Mouse (Mus musculus): ENCODE data around the gene Vgll4. TPM values are rescaled to one million over a fixed set of nuclear protein-coding genes. Genes with fewer than 3 reads are reported as not detected.
A peak's percentile ranks its signal among the peaks of the same experiment; 100 is the strongest.

Gene Vgll4
- polyA plus RNA-seq, 1 experiment from 2014 or later, result 35.6 TPM

DNA sequence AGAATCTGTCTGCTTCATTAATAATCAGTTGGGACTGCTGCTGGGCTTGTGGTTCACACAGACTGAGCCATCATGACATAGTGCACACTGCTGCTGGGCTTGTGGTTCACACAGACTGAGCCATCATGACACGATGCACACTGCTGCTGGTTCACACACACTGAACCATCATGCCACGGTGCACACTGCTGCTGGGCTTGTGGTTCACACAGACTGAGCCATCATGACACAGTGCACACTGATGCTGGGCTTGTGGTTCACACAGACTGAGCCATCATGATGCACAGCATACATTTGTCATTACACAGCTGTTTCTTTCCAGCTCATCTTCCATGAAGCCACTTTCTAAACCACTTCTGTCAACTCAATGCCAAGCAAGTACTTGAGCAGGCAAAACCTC lies 30.1 kb downstream of the Vgll4 start:
- Histone ChIP-seq H3K4me1 (ENCODE audit: control insufficient read depth, insufficient read depth, low read length) (no peaks in the 10 kb centered on the region), H3K27me3 (ENCODE audit: control insufficient read depth, insufficient read depth, low read length) (no peaks in the 10 kb centered on the region), H3K9ac (replicated peaks; ENCODE audit: low read depth, low read length) (no peak overlapping the region), H3K4me3 (ENCODE audit: low read depth, low read length) (no peak overlapping the region), H3K9me3 (ENCODE audit: control insufficient read depth, low read length) (no peaks in the 10 kb centered on the region), H3K36me3 (ENCODE audit: control insufficient read depth, insufficient read depth, low read length) (no peaks in the 10 kb centered on the region), H3K27ac (ENCODE audit: low read depth, low read length) (no peak overlapping the region), H3K4me2 (ENCODE audit: low read depth, low read length) (no peak overlapping the region)
- no peak for ATAC-seq (ENCODE audit: low read depth)
- 86% methylated on average over 2 of the region's 2 CpGs for WGBS

DNA sequence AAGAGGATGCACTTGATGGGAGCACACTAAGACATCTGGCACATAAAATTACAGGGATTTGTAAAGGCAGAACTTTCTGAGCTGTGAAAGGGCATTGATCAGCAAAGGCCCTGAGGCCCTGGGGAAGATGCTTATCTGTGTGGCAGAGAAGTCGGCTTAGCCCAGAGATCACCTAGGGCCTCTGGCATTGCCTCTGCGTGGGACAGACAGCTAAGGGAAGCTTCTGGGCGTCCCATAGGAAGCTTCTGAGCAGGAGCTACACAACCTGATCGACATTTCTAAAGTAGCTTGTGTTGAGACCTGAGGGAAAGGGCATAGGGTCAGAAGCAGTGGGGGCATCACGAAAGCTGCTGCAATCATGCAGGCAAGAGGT lies 32.9 kb downstream of the Vgll4 start:
- Histone ChIP-seq H3K36me3 (ENCODE audit: control insufficient read depth, insufficient read depth, low read length) (no peaks in the 10 kb centered on the region), H3K9ac (replicated peaks; ENCODE audit: low read depth, low read length) (no peak overlapping the region), H3K9me3 (ENCODE audit: control insufficient read depth, low read length) (no peaks in the 10 kb centered on the region), H3K4me2 (ENCODE audit: low read depth, low read length) (no peak overlapping the region), H3K27me3 (ENCODE audit: control insufficient read depth, insufficient read depth, low read length) (no peaks in the 10 kb centered on the region), H3K4me1 (ENCODE audit: control insufficient read depth, insufficient read depth, low read length) (no peaks in the 10 kb centered on the region), H3K27ac (ENCODE audit: low read depth, low read length) (no peak overlapping the region), H3K4me3 (ENCODE audit: low read depth, low read length) (no peak overlapping the region)
- 88% methylated on average over 5 of the region's 5 CpGs for WGBS
- no peak for ATAC-seq (ENCODE audit: low read depth)

DNA sequence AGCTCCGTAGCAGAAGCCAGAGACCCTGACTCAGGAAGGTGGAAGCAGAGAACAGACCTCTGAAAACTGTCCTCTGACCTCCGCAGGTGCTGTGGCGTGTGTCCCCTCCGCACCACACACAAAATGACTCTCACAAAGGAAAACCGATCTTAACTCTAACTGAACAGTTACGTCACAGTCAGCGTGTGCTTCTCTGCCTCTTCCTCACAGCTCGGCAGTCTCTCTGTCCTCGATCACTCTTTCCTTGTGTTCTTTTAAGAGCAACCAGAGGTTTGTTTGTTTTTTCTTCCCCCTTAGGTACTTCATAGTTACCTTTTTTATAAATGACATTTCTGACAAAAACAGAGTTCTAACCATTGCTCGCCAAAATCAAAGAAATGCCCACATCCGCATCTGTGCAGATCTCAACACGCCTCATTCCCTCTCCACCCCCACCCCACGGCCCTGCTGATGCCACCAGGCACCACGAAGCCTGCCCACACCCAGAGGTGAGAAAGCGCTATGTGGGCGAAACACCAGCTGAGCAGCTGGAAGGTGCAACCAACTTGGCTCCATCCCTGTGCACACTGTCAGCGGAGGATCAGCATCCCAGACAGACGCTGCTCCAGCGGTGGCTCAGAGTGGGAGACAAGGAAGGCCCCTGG lies 33.4 kb downstream of the Vgll4 start:
- H3K27me3 ChIP-seq (ENCODE audit: control insufficient read depth, insufficient read depth, low read length), result no peaks in the 10 kb centered on the region
- no peak overlapping the region for H3K27ac ChIP-seq (ENCODE audit: low read depth, low read length)
- no peak overlapping the region for H3K4me3 ChIP-seq (ENCODE audit: low read depth, low read length)
- ATAC-seq (ENCODE audit: low read depth), result no peak
- WGBS, result 79% methylated on average over 19 of the region's 19 CpGs
- H3K9ac ChIP-seq (replicated peaks; ENCODE audit: low read depth, low read length), result no peak overlapping the region
- H3K4me1 ChIP-seq (ENCODE audit: control insufficient read depth, insufficient read depth, low read length), result peaks cover 4% of the 10 kb centered on the region; the same call in 1 of the 2 replicates
- H3K9me3 ChIP-seq (ENCODE audit: control insufficient read depth, low read length), result no peaks in the 10 kb centered on the region
- no peaks in the 10 kb centered on the region for H3K36me3 ChIP-seq (ENCODE audit: control insufficient read depth, insufficient read depth, low read length)
- no peak overlapping the region for H3K4me2 ChIP-seq (ENCODE audit: low read depth, low read length)

DNA sequence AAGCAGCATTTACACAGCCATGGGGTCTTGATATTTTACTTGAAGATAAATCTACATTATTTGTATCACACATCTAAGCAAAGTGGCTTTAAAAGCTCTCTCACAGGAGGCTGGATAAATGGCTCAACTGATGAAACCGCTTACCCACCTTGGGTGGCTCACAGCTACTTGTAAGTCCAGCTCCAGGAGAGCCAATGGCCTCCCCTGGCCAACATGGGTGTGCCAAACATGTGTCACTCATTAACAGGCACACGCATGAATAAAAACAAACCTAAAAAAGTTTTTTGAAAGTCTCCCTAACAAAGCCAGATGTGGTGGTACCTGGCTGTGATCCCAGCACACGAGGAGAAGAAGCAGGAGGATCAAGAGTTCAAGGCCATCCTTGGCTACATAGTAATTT lies 34.4 kb downstream of the Vgll4 start:
- no peak overlapping the region for H3K4me3 ChIP-seq (ENCODE audit: low read depth, low read length)
- H3K4me2 ChIP-seq (ENCODE audit: low read depth, low read length), result no peak overlapping the region
- no peak for ATAC-seq (ENCODE audit: low read depth)
- 79% methylated on average over 3 of the region's 3 CpGs for WGBS
- H3K27me3 ChIP-seq (ENCODE audit: control insufficient read depth, insufficient read depth, low read length), result no peaks in the 10 kb centered on the region
- H3K36me3 ChIP-seq (ENCODE audit: control insufficient read depth, insufficient read depth, low read length), result no peaks in the 10 kb centered on the region
- no peaks in the 10 kb centered on the region for H3K9me3 ChIP-seq (ENCODE audit: control insufficient read depth, low read length)
- peaks cover 8% of the 10 kb centered on the region; the same call in 1 of the 2 replicates for H3K4me1 ChIP-seq (ENCODE audit: control insufficient read depth, insufficient read depth, low read length)
- no peak overlapping the region for H3K27ac ChIP-seq (ENCODE audit: low read depth, low read length)
- H3K9ac ChIP-seq (replicated peaks; ENCODE audit: low read depth, low read length), result no peak overlapping the region

DNA sequence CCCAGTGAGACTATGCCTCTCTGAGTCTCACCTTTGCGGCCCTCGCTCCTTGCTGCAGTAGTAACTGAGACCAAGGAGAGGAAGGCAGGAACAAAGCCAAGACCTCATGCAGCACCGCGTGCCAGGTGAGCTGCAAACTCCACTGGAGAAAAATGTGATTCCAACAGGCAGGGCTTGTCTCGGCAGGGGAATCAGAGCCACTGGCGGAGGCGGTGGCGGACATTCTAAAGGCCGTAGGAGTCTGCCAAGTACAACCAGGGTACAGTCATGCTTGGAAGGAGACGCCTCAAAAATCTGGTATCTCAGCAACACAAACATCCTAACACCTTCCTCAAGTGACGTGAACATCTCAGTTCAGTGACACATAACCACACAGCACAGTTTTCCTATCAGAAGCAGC lies 35.7 kb downstream of the Vgll4 start:
- WGBS, result 90% methylated on average over 11 of the region's 11 CpGs
- no peaks in the 10 kb centered on the region for H3K27me3 ChIP-seq (ENCODE audit: control insufficient read depth, insufficient read depth, low read length)
- ATAC-seq (ENCODE audit: low read depth), result no peak
- no peaks in the 10 kb centered on the region for H3K36me3 ChIP-seq (ENCODE audit: control insufficient read depth, insufficient read depth, low read length)
- no peak overlapping the region for H3K4me2 ChIP-seq (ENCODE audit: low read depth, low read length)
- no peak overlapping the region for H3K27ac ChIP-seq (ENCODE audit: low read depth, low read length)
- no peak overlapping the region for H3K4me3 ChIP-seq (ENCODE audit: low read depth, low read length)
- no peak overlapping the region for H3K9ac ChIP-seq (replicated peaks; ENCODE audit: low read depth, low read length)
- H3K9me3 ChIP-seq (ENCODE audit: control insufficient read depth, low read length), result no peaks in the 10 kb centered on the region
- H3K4me1 ChIP-seq (ENCODE audit: control insufficient read depth, insufficient read depth, low read length), result peaks cover 14% of the 10 kb centered on the region; the same call in 1 of the 2 replicates

DNA sequence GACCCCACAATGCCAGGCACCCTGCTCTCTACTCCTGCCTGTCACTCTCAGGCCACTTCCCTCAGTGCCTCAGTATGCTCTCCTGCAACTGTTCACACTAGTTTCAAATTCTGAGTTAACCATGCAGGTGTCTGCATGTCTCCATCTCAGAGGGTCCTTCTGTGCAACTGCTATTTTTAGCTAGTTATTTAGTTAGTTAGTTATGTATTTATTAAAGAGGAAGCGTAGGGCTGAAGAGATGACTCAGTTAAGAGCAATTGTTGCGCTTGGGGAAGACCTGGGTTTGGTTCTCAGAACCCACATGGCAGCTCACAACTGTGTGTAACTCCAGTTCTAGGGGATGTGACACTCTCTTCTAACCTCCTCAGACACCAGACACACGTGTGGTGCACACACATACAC lies 36.8 kb downstream of the Vgll4 start:
- no peak for ATAC-seq (ENCODE audit: low read depth)
- Histone ChIP-seq H3K4me1 (ENCODE audit: control insufficient read depth, insufficient read depth, low read length) (peaks cover 14% of the 10 kb centered on the region; the same call in 1 of the 2 replicates), H3K27me3 (ENCODE audit: control insufficient read depth, insufficient read depth, low read length) (no peaks in the 10 kb centered on the region), H3K4me2 (ENCODE audit: low read depth, low read length) (no peak overlapping the region), H3K4me3 (ENCODE audit: low read depth, low read length) (no peak overlapping the region), H3K9ac (replicated peaks; ENCODE audit: low read depth, low read length) (no peak overlapping the region), H3K9me3 (ENCODE audit: control insufficient read depth, low read length) (no peaks in the 10 kb centered on the region), H3K36me3 (ENCODE audit: control insufficient read depth, insufficient read depth, low read length) (no peaks in the 10 kb centered on the region), H3K27ac (ENCODE audit: low read depth, low read length) (no peak overlapping the region)
- WGBS, result 92% methylated on average over 3 of the region's 3 CpGs

DNA sequence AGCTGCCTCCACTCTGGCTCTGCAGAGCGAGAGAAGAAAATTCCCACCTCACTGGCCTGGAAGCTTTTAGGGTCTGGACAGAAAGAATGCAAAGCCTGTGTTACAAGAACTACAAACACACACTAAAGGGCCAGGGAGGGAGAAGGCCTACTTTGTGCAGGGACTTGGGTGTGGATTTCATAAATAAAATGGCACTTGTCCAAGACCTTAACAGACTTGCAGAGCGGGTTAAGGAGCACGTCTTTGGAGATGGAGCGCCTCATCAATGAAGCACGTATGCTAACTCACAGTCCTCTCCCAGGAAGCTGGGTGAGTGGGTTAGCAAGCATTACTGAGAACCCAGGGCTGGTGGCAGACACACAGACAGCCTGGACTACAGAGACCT lies 37.7 kb downstream of the Vgll4 start:
- Histone ChIP-seq H3K4me1 (ENCODE audit: control insufficient read depth, insufficient read depth, low read length) (peaks cover 14% of the 10 kb centered on the region; the same call in 1 of the 2 replicates), H3K9me3 (ENCODE audit: control insufficient read depth, low read length) (no peaks in the 10 kb centered on the region), H3K4me2 (ENCODE audit: low read depth, low read length) (no peak overlapping the region), H3K4me3 (ENCODE audit: low read depth, low read length) (no peak overlapping the region), H3K9ac (replicated peaks; ENCODE audit: low read depth, low read length) (no peak overlapping the region), H3K27me3 (ENCODE audit: control insufficient read depth, insufficient read depth, low read length) (no peaks in the 10 kb centered on the region), H3K36me3 (ENCODE audit: control insufficient read depth, insufficient read depth, low read length) (no peaks in the 10 kb centered on the region), H3K27ac (ENCODE audit: low read depth, low read length) (no peak overlapping the region)
- no peak for ATAC-seq (ENCODE audit: low read depth)
- WGBS, result 72% methylated on average over 5 of the region's 5 CpGs

DNA sequence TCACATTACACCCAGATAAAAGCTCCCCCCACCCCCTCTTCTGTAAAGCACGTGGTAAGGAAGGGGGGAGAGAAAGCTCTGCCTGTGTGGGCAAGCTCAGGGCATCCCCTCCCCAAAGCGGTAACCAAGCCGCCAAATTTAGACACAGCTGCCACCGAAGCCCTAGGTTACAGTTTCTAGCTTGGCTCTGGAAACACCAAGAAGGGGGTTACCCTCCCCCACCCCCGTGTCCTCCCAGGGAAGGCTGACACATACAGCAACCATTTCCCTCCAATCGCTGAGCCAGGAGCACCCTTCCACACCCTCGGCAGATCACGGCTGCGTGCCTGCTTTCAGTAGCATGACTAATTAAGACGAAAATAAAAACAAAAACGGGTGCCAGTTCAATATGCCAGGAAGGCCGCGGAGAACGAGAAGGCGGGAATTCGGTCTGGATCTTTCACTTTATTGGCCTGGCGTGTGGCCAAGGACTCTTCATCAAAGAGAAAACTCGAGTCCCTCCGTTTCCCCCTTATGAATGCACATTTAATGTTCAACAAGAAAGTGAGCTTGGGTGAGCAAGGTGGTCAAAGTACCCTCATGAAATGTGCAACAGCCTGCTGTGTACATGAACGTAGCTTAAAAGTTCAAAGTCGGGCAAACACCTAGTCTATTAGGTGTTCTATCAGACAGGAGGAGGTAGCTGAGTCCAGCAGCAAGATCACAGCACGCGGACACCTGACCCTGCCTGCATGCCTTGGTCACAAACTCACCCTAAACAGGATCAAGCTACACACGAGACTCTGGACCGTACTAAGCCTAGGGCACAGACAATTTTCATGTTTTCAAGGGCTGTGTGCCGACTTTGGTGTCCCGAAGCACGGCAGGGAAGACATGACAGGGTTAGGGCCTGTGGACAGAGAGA lies 38.3 kb downstream of the Vgll4 start:
- 46% methylated on average over 28 of the region's 28 CpGs for WGBS
- no peaks in the 10 kb centered on the region for H3K27me3 ChIP-seq (ENCODE audit: control insufficient read depth, insufficient read depth, low read length)
- no peak overlapping the region for H3K27ac ChIP-seq (ENCODE audit: low read depth, low read length)
- no peaks in the 10 kb centered on the region for H3K36me3 ChIP-seq (ENCODE audit: control insufficient read depth, insufficient read depth, low read length)
- H3K4me1 ChIP-seq (ENCODE audit: control insufficient read depth, insufficient read depth, low read length), result peaks cover 14% of the 10 kb centered on the region; the same call in 1 of the 2 replicates
- no peak overlapping the region for H3K4me3 ChIP-seq (ENCODE audit: low read depth, low read length)
- H3K9me3 ChIP-seq (ENCODE audit: control insufficient read depth, low read length), result no peaks in the 10 kb centered on the region
- peak overlapping the region; percentile 31 for H3K4me2 ChIP-seq (ENCODE audit: low read depth, low read length)
- ATAC-seq (ENCODE audit: low read depth), result peak; percentile 68; the same call in 1 of the 2 replicates
- no peak overlapping the region for H3K9ac ChIP-seq (replicated peaks; ENCODE audit: low read depth, low read length)

DNA sequence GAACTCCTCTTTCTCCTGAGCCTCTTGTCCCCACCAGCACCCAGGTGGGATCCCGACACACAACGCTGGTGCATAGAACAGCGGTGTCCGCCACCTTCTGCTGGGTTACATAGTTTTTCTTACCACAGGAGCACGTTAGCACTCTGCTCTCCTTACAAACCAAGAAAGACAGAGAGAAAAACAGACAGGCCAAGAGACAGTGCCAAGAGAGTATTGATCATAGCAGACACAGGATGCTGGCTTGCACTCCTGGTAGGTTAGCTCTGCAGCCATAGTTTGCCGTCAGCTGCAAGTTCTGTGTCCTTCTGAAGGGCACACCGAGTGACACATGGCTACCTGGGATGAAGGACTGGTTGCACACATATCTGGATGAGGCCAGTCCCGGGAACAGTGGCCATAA lies 39.1 kb downstream of the Vgll4 start:
- Histone ChIP-seq H3K9me3 (ENCODE audit: control insufficient read depth, low read length) (no peaks in the 10 kb centered on the region), H3K27ac (ENCODE audit: low read depth, low read length) (no peak overlapping the region), H3K4me1 (ENCODE audit: control insufficient read depth, insufficient read depth, low read length) (peaks cover 14% of the 10 kb centered on the region; the same call in 1 of the 2 replicates), H3K36me3 (ENCODE audit: control insufficient read depth, insufficient read depth, low read length) (no peaks in the 10 kb centered on the region), H3K27me3 (ENCODE audit: control insufficient read depth, insufficient read depth, low read length) (no peaks in the 10 kb centered on the region), H3K9ac (replicated peaks; ENCODE audit: low read depth, low read length) (no peak overlapping the region), H3K4me3 (ENCODE audit: low read depth, low read length) (no peak overlapping the region), H3K4me2 (ENCODE audit: low read depth, low read length) (no peak overlapping the region)
- no peak for ATAC-seq (ENCODE audit: low read depth)
- WGBS, result 84% methylated on average over 8 of the region's 8 CpGs

All from neural tube, embryonic 14.5 days (tissue).